Mouse (Mus musculus): ENCODE measurements around the gene Tbx5.

DNA sequence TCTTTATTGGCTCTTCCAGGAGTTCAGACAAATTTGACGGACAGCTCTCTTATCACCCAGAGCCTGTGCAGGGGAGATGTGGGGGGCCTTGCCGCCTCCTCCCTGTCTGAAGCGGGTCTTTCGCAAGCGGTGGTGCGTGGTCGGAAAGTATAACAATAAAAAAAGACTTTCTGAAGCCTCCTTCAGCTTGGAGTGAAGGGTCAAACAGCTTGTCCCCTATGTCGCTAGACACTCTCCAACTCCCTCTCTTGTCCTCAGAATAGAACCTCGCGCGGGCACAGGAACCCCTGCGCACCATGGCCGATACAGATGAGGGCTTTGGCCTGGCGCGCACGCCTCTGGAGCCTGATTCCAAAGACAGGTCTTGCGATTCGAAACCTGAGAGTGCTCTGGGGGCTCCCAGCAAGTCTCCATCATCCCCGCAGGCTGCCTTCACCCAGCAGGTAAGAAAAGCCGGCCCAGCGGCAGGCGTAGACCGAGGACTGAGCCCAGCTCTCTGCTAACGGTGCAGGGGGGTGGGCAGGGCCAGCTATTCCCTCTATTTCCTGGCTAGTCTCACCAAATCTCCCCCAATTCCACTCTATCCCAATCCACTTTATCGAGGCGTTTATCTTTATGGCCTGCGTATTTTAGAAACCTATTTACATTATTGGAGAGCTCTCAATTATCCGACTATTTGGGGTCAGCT, 4.3 kb downstream of the Tbx5 start:
- TF ChIP-seq CTCF (IDR thresholded peaks at IDR 0.05; ENCODE audit: low read depth, low read length): no peak
- no peak for TF ChIP-seq POLR2A (IDR thresholded peaks at IDR 0.05; ENCODE audit: extremely low read depth, insufficient read depth, low read length)
